Mouse (Mus musculus) forebrain, postnatal 0 days (tissue): ENCODE data around the gene Lrch1. TPM values are rescaled to one million over a fixed set of nuclear protein-coding genes. Genes with fewer than 3 reads are reported as not detected.

Experiments
- ATAC-seq: fragments of 200-750 bp; cut with Nextera tagmentation; 2 replicates; pipeline ENCODE4 v1.8.0; 2017; ENCODE audit warnings: mild to moderate bottlenecking, moderate library complexity
- DNase-seq: peaks from one replicate; pipeline ENCODE4 v3.0.0-alpha.2; 2015
- H3K27ac ChIP-seq: fragments of 300-500 bp; sonication (generic); 2 replicates; pipeline ENCODE4 v1.5.1; 2014; ENCODE audit warnings: low read depth, mild to moderate bottlenecking, antibody characterized with exemption, low read length, moderate library complexity, mixed read lengths
- H3K27me3 ChIP-seq: fragments of 300-500 bp; sonication (generic); 2 replicates; pipeline ENCODE4 v1.6.1; 2014; ENCODE audit warnings: mild to moderate bottlenecking, low read length, mixed read lengths; ENCODE audit not compliant: insufficient read depth
- H3K36me3 ChIP-seq: fragments of 300-500 bp; sonication (generic); 2 replicates; pipeline ENCODE4 v1.6.1; 2014; ENCODE audit warnings: mild to moderate bottlenecking, moderate library complexity; ENCODE audit not compliant: insufficient read depth
- H3K4me1 ChIP-seq: fragments of 300-500 bp; sonication (generic); 2 replicates; pipeline ENCODE4 v1.6.1; 2014; ENCODE audit warnings: antibody characterized with exemption; ENCODE audit not compliant: insufficient read depth
- H3K4me2 ChIP-seq: fragments of 300-500 bp; sonication (generic); 2 replicates; pipeline ENCODE4 v1.6.1; 2014; ENCODE audit warnings: low read depth, mild to moderate bottlenecking, moderate library complexity
- H3K4me3 ChIP-seq: fragments of 300-500 bp; sonication (generic); 2 replicates; pipeline ENCODE4 v1.5.1; 2014; ENCODE audit warnings: low read depth, low read length, mixed read lengths
- H3K9ac ChIP-seq: fragments of 300-500 bp; sonication (generic); 2 replicates; pipeline ENCODE4 v1.6.1; 2014; ENCODE audit warnings: mild to moderate bottlenecking
- H3K9me3 ChIP-seq: fragments of 300-500 bp; sonication (generic); 2 replicates; pipeline ENCODE4 v1.6.1; 2016; ENCODE audit warnings: low read length
- CTCF ChIP-seq: sonication (generic); IDR thresholded peaks from 2 replicates; pipeline ENCODE4 v1.5.1; 2016; ENCODE audit warnings: antibody characterized with exemption, control low read depth, low read depth
- WGBS: fragments of 180-500 bp; shearing (Covaris S2); extraction: QIAGEN DNeasy Blood & Tissue Kit; methylation state at CpG from one replicate; pipeline ENCODE4 v1.1.7; 2014; 5-methylcytosine and 5-hydroxymethylcytosine counted together
- polyA plus RNA-seq: library from polyadenylated mRNA; unstranded; fragments of >200 nt; fragmentation: Nextera tagmentation; extraction: Ambion mirVana; gene quantifications from 2 replicates; pipeline ENCODE4 v1.2.1, GENCODE M21; 2015
- total RNA-seq: library from RNA; depleted of rRNA; stranded (reverse); fragments of >200 nt; gene quantifications from 2 replicates; pipeline ENCODE4 v1.2.3, GENCODE M21; 2014; rRNA removed

Gene Lrch1
- total RNA-seq (12.6 and 20.8 TPM in 2 replicates), polyA plus RNA-seq (8.1 and 12.7 TPM in 2 replicates)

GRCm38 (mm10) chr14:74947376-74948013, at the start of gene Lrch1:
Lrch1 (minus strand) TSS chr14:74947876.
- peak; percentile 37; the same call in 1 of the 2 replicates for TF ChIP-seq CTCF

GRCm38 (mm10) chr14:74997041-74997440, 49.4 kb upstream of the Lrch1 start:
- Histone ChIP-seq H3K4me2 (no peak overlapping the region), H3K27ac (no peak overlapping the region), H3K9me3 (no peaks in the 10 kb centered on the region), H3K4me1 (no peaks in the 10 kb centered on the region), H3K27me3 (no peaks in the 10 kb centered on the region), H3K36me3 (no peaks in the 10 kb centered on the region), H3K4me3 (no peak overlapping the region), H3K9ac (no peak overlapping the region)
- no peak for DNase-seq
- TF ChIP-seq CTCF = no peak
- 87% methylated on average over 2 of the region's 2 CpGs for WGBS
- no peak for ATAC-seq

More at GRCm38 (mm10) chr14:74947376-74948013, at the start of gene Lrch1:
- DNase-seq = peak; percentile 89
- ATAC-seq = peak; percentile 73
- Histone ChIP-seq H3K4me2 (peak within 1 kb of the TSS; percentile 73), H3K27ac (peak within 1 kb of the TSS; percentile 87), H3K27me3 (no peaks in the 10 kb centered on the region), H3K9me3 (no peaks in the 10 kb centered on the region), H3K4me1 (peaks cover 15% of the 10 kb centered on the region; the same call in 1 of the 2 replicates), H3K9ac (peak within 1 kb of the TSS; percentile 89), H3K36me3 (no peaks in the 10 kb centered on the region), H3K4me3 (peak within 1 kb of the TSS; percentile 93)
- WGBS = under 1% methylated on average over 64 of the region's 65 CpGs

- Histone ChIP-seq H3K27ac (no peak overlapping the region), H3K9ac (no peak overlapping the region), H3K36me3 (no peaks in the 10 kb centered on the region), H3K27me3 (no peaks in the 10 kb centered on the region), H3K9me3 (no peaks in the 10 kb centered on the region), H3K4me2 (no peak overlapping the region), H3K4me3 (no peak overlapping the region), H3K4me1 (no peaks in the 10 kb centered on the region)
- DNase-seq = no peak
- no peak for ATAC-seq
- whole genome bisulfite sequencing = 81% methylated on average over 3 of the region's 3 CpGs
- TF ChIP-seq CTCF = no peak
Observed at GRCm38 (mm10) chr14:74996556-74996955, 48.9 kb upstream of the Lrch1 start.

GRCm38 (mm10) chr14:74990504-74990903, 42.8 kb upstream of the Lrch1 start:
- TF ChIP-seq CTCF = peak; percentile 75
- Histone ChIP-seq H3K4me1 (no peaks in the 10 kb centered on the region), H3K27me3 (no peaks in the 10 kb centered on the region), H3K27ac (no peak overlapping the region), H3K9me3 (no peaks in the 10 kb centered on the region), H3K4me3 (no peak overlapping the region), H3K9ac (no peak overlapping the region), H3K4me2 (no peak overlapping the region), H3K36me3 (no peaks in the 10 kb centered on the region)
- 0% methylated on average over 1 of the region's 1 CpGs for WGBS
- DNase-seq = peak; percentile 77
- ATAC-seq = peak; percentile 60; the same call in 1 of the 2 replicates

GRCm38 (mm10) chr14:74989909-74990308, 42.2 kb upstream of the Lrch1 start:
- Histone ChIP-seq H3K4me1 (no peaks in the 10 kb centered on the region), H3K4me3 (no peak overlapping the region), H3K4me2 (no peak overlapping the region), H3K9ac (no peak overlapping the region), H3K27ac (no peak overlapping the region), H3K27me3 (no peaks in the 10 kb centered on the region), H3K9me3 (no peaks in the 10 kb centered on the region), H3K36me3 (no peaks in the 10 kb centered on the region)
- no peak for TF ChIP-seq CTCF
- WGBS = 90% methylated on average over 4 of the region's 4 CpGs
- DNase-seq = no peak
- no peak for ATAC-seq

- Histone ChIP-seq H3K36me3 (no peaks in the 10 kb centered on the region), H3K27ac (no peak overlapping the region), H3K4me3 (no peak overlapping the region), H3K4me1 (no peaks in the 10 kb centered on the region), H3K27me3 (no peaks in the 10 kb centered on the region), H3K9me3 (no peaks in the 10 kb centered on the region), H3K9ac (no peak overlapping the region), H3K4me2 (no peak overlapping the region)
- no peak for TF ChIP-seq CTCF
- DNase-seq (no peak), ATAC-seq (no peak)
- 44% methylated on average over 4 of the region's 4 CpGs for WGBS
Observed at GRCm38 (mm10) chr14:74989322-74989721, 41.6 kb upstream of the Lrch1 start.

GRCm38 (mm10) chr14:74986527-74986926, 38.9 kb upstream of the Lrch1 start:
- 66% methylated on average over 3 of the region's 3 CpGs for WGBS
- H3K4me1 ChIP-seq = no peaks in the 10 kb centered on the region

More at GRCm38 (mm10) chr14:74986527-74986926, 38.9 kb upstream of the Lrch1 start:
- Histone ChIP-seq H3K9ac (no peak overlapping the region), H3K36me3 (no peaks in the 10 kb centered on the region), H3K9me3 (no peaks in the 10 kb centered on the region), H3K27ac (no peak overlapping the region), H3K27me3 (no peaks in the 10 kb centered on the region), H3K4me3 (no peak overlapping the region), H3K4me2 (no peak overlapping the region)
- DNase-seq (no peak), ATAC-seq (no peak)
- no peak for TF ChIP-seq CTCF
